Mouse (Mus musculus) erythroid progenitor cell, adult 5-6 weeks (primary cell): ENCODE data around the gene Mbtd1. TPM values are rescaled to one million over a fixed set of nuclear protein-coding genes. Genes with fewer than 3 reads are reported as not detected.

ENCODE experiments used
- ATAC-seq: replicated peaks from 2 replicates; pipeline ENCODE4 v1.8.0; 2016; ENCODE audit warnings: moderate number of reproducible peaks, mild to moderate bottlenecking, moderate TSS enrichment, inconsistent platforms; ENCODE audit not compliant: poor library complexity, low FRiP score, severe bottlenecking
- total RNA-seq, 2 experiments: library from RNA; stranded (forward) in 1 of 2; stranded (reverse) in 1 of 2; fragments of 150-400 nt in 1 of 2; fragments of 186-747, 209-891 nt in 1 of 2; gene quantifications; 2 replicates each; pipeline versions ENCODE4 v1.2.3 to v1.2.4; 2015 to 2017; ENCODE audit warnings: low replicate concordance in 2 of 2

Gene Mbtd1
- total RNA-seq, 2 experiments from 2014 or later = 13.4 to 16.3 TPM

DNA sequence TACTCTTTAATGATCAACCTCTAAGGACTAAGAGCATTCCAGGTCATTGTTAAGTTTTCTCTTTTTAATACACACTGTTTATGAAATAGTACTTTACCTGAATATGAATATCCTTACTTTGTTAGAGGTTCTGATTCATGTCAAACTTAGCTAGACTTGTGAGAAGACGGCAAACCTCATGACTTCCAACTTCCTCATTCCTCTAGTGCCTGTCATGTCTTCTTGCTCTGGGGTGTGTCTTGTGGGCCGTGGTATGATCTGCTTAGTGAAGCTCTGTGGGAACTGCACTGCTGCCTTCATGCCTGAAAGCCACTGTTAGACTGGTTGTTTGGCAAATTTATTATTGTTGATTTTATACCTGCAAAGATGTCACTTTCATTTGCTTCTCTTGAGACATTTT lies 55.3 kb downstream of the Mbtd1 start:
- ATAC-seq = no peak

- no peak for ATAC-seq
Measured at GRCm38 (mm10) chr11:93944986-93945385, 59.3 kb downstream of the Mbtd1 start.

GRCm38 (mm10) chr11:93948887-93949567 lies 63.4 kb downstream of the Mbtd1 start:
- no peak for ATAC-seq

DNA sequence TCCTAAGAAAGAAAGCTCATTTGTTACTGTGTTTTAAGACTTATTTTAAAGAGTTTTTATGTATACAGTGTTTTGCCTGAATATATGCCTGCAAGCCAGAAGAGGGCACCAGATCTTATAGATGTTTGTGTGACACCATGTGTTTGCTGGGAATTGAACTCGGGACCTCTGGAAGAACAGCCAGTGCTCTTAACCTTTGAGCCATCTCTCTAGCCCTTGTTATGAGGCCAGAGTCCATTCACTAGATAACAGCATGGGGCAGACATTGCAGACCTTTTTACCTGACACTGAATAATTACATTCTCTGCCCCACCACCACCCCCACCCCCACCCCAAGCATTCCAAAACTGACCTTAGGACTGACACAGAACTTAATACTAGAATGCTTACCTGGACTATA lies 64.4 kb downstream of the Mbtd1 start:
- ATAC-seq = no peak

- ATAC-seq = no peak
Measured at GRCm38 (mm10) chr11:93952376-93952775, 66.7 kb downstream of the Mbtd1 start.

GRCm38 (mm10) chr11:93954738-93955255 lies 69.1 kb downstream of the Mbtd1 start:
- ATAC-seq = no peak

GRCm38 (mm10) chr11:93955256-93956150 lies 69.9 kb downstream of the Mbtd1 start:
- peak; percentile 96 for ATAC-seq

GRCm38 (mm10) chr11:93956159-93956558 lies 70.5 kb downstream of the Mbtd1 start, which contains the start of gene Nme2:
Gene Nme2, minus strand, starts transcription at chr11:93956259.
- ATAC-seq = no peak

GRCm38 (mm10) chr11:93957031-93957555 lies 71.4 kb downstream of the Mbtd1 start:
- ATAC-seq = no peak

DNA sequence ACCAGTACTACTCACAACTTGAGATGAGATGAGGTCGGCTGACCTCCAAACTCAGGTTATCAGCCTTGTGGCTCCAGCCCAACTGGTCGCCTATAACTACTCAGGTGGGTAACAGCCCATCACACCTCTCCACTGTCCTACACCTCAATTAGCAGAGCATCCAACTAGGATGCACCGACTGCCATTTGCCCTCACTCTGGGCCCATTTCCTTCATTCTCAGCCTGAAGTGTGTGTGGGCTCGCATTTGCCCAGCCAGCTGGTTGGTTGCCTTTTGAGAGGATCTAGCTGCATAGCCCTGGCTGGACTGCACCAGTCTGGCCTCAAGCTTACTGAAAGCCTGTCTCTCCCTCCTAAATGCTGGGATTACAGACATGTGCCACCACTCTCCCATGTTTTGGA lies 72.1 kb downstream of the Mbtd1 start:
- ATAC-seq = no peak

DNA sequence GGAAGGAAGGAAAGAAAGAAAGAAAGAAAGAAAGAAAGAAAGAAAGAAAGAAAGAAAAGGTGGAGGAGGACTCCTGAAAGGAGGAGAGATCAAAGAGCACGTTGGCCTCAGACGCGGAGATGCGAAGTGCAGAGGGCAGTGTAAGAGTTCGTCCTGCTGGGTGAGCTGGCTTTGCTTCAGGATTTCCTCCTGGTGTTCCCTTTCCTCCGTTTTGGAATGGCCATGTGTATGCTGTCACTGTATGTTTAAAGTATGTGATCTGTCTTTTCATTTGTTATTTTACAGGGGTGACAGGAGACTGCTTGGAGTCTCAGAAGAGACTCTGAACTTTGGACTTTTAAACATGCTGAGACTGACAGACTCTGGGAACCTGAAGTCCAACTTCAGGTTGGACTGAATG lies 75.8 kb downstream of the Mbtd1 start:
- no peak for ATAC-seq

GRCm38 (mm10) chr11:93963013-93963412 lies 77.4 kb downstream of the Mbtd1 start:
- ATAC-seq = no peak

DNA sequence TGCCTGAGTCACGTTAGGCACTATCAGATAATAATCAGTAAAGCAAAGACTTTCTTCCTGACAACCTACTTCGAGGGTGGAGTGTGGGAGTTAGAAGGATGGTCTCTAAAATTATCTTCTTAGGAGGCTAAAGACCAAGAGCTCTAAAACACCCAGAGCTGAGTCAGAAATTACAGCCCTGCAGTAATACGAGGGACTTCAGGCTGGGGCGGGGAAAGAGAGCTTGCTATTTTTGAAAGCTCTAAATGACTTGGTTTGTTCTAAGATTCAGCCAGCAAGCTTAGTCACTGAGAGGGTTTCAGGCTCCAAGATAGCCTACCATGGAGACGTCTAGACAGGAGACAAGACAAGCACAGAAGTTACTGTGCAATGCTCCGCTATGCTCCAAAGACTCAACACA lies 79.7 kb downstream of the Mbtd1 start:
- no peak for ATAC-seq

DNA sequence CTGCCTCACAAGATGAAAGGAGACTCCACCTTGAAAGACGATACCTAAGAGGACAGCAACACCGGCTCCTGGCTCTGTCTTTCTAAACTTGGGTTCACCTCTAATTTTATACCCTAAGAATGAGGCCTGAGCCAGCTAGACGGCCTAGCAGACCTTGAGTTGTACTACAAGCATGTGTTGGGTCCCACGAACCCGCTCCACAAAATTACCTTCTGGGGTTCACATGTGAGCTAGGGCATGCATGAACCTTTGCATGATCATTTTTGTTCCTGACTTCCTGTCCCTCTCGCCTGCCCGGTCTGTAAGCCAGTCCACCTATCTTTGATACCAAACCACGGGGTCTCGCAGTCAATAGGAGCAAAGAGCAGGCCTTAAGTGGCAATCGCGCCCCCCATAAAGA lies 81.7 kb downstream of the Mbtd1 start:
- 0 out of 2 replicates have a peak, but pooled peaks have one; percentile 12 for ATAC-seq

DNA sequence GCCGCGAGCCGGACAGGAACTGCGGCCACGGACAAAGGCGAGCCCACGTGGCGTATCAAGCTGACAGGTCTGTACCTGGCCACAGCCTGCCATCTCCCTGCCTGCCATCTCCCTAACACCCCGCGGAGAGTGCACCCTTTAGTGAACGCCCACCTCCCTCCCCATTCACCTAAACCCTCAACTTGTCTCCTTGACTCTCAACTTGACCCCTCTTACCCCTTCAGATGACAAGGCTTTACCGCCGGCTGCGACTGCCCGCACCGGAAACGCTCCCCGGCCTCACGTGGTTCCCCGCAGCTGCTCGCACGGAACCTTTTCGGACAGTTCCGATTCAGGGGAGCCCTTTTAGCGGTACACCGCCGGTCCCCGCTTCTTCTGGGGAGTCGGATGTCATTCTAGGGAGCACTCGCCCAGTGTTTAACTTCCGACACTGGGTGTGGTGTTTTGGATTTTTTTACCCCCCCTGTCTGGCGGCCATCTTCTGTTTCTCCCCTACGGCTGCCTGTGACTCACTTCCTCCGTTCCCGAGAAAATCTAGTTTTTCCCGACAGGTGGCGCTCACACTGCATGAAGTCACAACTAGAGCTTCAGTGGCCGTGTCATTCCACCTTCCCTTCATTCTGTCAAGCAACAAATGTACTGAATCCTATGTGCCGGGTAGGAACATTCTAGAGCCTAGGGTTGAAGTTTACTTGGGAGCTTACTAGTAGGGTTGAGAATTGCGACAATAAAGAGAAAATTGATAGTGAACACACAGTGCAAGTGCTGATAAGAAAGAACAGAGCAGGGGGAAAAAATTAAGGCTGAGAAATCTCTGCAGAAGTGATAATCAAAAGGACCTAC lies 82.6 kb downstream of the Mbtd1 start, which contains the start of the genes Gm20390 and Nme1:
Gene Gm20390 (minus strand): TSS at position 289 of the 843 bp plus-strand sequence.
Gene Nme1 (minus strand): TSS at position 517 of the 843 bp plus-strand sequence.
- ATAC-seq = peak; percentile 94

DNA sequence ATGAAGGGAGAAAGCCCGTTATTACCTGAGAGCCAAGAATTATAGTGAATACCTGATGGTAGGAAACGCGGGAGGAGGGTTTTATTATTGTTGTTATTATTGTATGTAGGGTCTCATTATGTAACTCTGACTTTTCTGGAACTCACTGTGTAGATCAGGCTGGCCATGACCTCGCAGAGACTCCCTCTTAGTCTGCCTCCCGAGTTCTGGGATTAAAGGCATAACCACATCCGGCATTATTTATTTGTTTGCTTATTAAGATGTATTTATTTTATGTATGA lies 83.1 kb downstream of the Mbtd1 start:
- ATAC-seq = no peak

DNA sequence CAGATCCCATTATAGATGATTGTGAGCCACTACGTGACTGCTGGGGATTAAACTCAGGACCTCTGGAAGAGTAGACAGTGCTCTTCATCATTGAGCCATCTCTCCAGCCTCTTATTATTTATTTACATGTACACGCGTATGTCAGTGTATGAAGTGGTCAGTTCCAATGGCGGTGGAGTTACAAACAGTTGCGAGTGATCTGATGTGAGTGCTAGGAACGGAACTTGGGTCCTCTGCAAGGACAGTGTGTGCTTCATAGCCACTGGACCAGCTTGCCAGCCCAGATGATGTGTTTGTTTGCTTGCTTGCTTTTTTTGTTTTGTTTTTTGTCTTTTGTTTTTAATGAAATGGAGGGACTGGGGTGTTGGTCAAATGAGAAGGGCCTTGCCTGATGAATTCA lies 83.5 kb downstream of the Mbtd1 start:
- no peak for ATAC-seq

GRCm38 (mm10) chr11:93969799-93970198 lies 84.1 kb downstream of the Mbtd1 start:
- no peak for ATAC-seq

DNA sequence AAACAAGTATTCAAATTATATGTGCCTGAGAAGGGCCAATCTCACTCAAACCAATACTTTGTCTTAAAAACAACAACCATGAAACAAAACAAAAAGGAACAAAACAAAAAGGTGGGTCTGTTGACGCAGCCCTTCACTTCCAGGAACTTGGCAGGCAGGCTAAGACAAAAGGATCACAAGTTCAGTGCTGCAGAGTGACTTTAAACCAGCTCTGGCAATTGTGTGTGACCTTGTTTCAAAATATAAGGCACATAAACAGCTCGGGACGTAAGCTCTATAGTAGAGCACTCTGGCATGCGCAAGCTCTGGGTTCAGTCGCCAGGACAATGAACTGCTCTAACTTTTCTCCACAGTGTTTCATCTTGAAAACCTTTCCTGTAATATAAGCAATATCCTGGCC lies 87.3 kb downstream of the Mbtd1 start:
- ATAC-seq = no peak
